Mouse (Mus musculus): ENCODE measurements around the gene Mief1. TPM values are rescaled to one million over a fixed set of nuclear protein-coding genes. Genes with fewer than 3 reads are reported as not detected.

The Mief1 gene
- total RNA-seq, 2 experiments from 2014 or later = 38.0 to 38.3 TPM

DNA sequence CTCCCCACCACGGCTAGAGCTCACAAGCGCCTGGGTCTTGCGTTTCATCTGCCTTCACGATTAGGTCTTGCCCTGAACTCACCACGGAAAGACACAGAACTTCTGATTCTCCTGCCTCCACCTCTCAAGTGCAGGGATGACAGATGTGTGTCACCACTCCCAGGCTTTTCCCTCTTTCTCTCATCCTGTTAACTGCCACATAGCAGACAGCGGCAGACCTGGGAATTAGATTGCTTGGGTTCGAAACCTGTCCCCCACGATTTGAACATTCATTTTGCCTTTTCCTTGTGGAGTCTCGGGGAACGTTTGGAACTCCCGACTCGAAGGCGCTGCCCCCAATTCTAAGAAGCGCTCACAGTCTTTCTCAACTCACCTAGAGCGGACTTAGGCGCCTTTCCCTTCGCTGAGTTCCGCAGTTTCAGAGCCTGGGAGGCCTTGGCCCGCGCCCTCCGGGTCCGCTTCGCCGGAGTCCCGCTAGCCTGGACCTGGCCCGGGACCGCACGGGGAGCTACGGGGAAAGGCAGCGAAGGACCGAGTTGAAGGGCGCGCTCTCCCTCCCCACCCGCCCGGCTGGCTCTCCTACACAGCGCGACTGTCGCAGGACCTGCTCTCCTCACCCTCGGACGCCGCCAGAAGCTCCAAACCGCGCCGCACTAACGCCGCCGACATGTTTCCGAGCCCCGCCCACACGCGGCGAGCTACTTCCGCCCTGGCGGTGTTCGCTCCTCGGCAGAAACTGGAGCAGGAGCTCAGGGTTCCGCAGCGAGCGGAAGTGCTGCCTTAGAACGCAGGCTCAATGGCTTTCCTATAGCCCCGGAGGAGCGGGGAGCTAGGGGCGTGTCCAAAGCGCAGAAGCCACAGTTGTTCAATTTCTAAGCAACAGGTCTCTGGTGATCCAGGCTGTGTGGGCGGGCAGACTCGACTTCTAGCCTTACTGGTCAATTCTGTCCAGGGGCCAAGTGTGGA lies 30.1 kb downstream of the Mief1 start, which contains the start of gene Rps19bp1:
Gene Rps19bp1 (minus strand): TSS at position 706 of the 966 bp plus-strand sequence.
- peak; percentile 92 for DNase-seq

DNA sequence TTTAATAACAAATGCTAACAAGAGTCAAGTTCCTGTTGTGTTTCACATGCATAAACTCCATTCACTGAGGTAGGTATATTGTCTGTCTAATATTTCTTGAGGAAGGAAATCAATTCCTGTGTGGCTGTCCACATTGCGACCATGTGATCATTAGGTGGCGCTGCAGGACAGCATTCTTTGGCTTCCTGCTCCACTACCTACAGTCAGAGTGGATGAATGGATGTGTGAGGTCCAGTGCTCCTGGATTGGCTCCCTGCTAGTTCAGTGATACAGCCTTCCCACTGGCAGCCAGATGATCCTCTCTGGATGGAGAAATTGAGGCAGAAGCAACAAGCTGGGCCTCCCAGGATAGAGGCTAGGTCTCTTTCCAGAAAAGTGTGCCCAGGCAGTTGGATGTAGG lies 32.5 kb downstream of the Mief1 start:
- DNase-seq = peak; percentile 85

- DNase-seq = no peak
Measured at GRCm38 (mm10) chr15:80271858-80272396, 38.1 kb downstream of the Mief1 start.

DNA sequence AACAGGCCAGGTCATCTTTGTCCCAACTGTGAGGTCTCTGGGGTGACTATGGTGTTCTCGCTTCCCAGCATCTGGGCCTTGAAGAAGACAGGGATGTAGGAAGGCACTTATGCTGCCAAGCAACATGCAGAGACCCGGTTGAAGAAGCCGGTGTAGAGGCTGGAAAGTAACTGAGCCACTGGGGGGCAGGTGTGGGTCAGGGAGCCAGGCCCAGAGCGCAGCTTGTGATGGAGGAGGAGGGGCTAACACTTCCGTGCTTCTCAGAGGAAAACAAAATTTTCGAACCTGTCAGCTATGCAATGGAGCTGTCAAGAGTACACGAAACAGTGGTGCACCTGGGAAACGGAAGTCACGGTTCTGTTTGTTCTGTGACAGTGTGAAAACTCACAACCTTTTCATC lies 43.3 kb downstream of the Mief1 start:
- DNase-seq = no peak

DNA sequence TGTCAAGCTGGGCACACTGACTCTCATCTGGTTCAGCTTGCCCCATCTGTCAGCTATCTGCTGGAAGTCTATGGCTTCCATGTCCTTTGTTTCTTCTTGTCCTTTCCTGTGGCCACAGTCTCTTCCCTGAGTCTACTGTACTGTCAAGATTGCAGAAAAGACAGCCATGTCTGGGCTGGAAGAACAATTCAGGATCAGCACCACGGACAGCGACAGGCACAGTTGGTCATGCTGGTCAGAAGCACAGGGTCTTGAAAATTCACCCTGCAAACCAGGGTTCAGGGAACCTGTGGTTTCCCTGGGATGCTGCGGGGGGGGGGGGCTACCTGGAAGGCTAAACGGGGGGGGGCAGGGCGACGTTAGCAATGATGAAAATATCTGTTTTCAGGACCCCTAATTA lies 43.8 kb downstream of the Mief1 start:
- DNase-seq = peak; percentile 85

- DNase-seq = no peak
Measured at GRCm38 (mm10) chr15:80278121-80278759, 44.4 kb downstream of the Mief1 start.

DNA sequence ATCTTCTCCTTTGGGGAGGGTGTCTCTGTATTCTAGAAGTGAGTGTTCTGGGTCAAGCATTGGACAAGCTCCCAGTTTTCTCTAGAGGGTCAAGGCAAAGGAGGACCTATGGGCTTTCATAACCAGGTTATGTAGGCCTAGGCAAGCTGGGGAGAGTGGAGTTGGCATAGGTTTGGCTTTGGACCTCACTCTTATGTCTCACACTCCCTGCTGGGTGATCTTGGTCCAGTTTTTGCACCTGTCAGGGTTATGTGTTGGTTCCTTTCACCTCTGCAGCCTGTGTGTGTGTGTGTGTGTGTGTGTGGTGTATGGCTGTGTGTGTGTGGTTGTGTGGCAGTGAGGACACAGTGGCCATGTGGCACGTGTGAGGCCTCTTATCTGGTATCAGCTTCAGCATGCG lies 45.2 kb downstream of the Mief1 start:
- DNase-seq = no peak

GRCm38 (mm10) chr15:80280646-80281045 lies 46.8 kb downstream of the Mief1 start:
- peak; percentile 40 for DNase-seq

DNA sequence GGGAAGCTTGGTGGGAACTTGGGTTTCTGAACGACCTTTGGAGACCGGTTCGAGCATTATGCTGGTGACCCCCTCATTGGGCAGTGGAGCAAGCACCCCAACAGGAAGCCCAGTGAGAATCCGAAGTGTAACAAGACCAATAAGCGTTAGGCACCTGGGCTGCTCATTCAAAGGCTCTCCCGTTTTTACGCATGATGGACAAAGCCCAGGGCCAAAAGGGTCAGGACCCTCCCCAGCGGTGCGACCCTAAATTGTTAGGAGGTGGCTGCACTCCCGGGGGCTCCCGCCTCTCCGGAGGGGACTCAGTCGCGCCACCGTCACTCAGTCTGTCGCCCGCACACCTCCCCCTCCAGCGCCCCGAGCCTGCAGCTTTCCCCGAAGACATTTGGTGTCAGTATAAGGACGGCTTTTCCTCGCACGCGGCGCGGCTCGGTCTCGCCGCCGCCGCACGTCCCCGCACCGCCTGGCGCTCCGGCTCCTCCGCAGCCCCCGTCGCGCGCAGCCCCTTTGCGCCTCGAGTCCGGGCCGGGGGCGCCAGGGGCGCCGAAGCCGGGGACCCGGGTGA lies 53.1 kb downstream of the Mief1 start, which contains the start of gene Cacna1i:
Gene Cacna1i (plus strand): TSS at position 388 of the 565 bp plus-strand sequence.
- no peak for DNase-seq

GRCm38 (mm10) chr15:80288036-80288435 lies 54.2 kb downstream of the Mief1 start:
- DNase-seq = no peak

- DNase-seq = peak; percentile 72
Measured at GRCm38 (mm10) chr15:80289436-80289835, 55.6 kb downstream of the Mief1 start.

DNA sequence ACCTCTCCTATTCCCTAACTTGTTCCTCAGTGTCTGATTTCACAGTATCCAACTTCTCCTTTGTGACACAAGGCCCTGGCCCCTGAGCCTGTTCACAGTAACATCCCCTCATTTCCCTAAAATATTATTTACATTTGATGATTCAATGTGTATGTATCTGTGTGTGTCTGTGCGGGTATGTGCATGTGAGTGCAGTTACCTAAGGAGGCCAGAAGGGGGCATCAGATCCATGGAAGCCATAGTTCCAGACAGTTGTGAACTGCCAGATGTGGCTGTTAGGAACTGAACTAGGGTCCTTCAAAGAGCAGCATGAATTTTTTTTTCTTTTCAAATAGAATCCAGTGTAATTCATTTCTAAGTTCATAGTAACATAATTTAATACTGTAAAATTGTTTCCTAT lies 63.3 kb downstream of the Mief1 start:
- no peak for DNase-seq

Other genes starting within 250 kb of the Mief1 start
- gene Pdgfb, start 219.0 kb upstream of the Mief1 start, total RNA-seq (2021) = 10 to 100 TPM; 46.4 to 50.7 TPM
- gene Syngr1, start 142.7 kb upstream of the Mief1 start, total RNA-seq (2021) = 10 to 100 TPM; 73.4 to 86.0 TPM
- 100 to 1,000 TPM; 591 to 607 TPM for gene Rpl3, start 142.2 kb upstream of the Mief1 start, total RNA-seq (2021)
- gene Tab1, start 100.9 kb upstream of the Mief1 start, total RNA-seq (2021) = 10 to 100 TPM; 36.5 to 37.0 TPM
- 1 to 10 TPM; 2.5 TPM for gene Mgat3, start 60.3 kb upstream of the Mief1 start, total RNA-seq (2021)
- gene AC140267.1, start 1.8 kb downstream of the Mief1 start, total RNA-seq (2021) = 10 to 100 TPM; 20.3 to 24.3 TPM
- 100 to 1,000 TPM; 119 to 131 TPM for gene Atf4, start 21.2 kb downstream of the Mief1 start, total RNA-seq (2021)
- 10 to 100 TPM; 26.1 to 27.2 TPM for gene Rps19bp1, start 30.3 kb downstream of the Mief1 start, total RNA-seq (2021)
- gene Cacna1i, start 53.2 kb downstream of the Mief1 start, total RNA-seq (2021) = under 1 TPM in 1 of 2 experiments, not detected in 1; 0.05 TPM